Mouse (Mus musculus): ENCODE results near the gene Alpk1. TPM values are rescaled to one million over a fixed set of nuclear protein-coding genes. Genes with fewer than 3 reads are reported as not detected.

Gene Alpk1
- polyA plus RNA-seq, 1 experiment from 2014 or later: 0.87 TPM

- Histone ChIP-seq H3K4me3 (no peak overlapping the region), H3K27me3 (ENCODE audit: poor library complexity, severe bottlenecking) (peaks cover 60% of the 10 kb centered on the region), H3K4me1 (peaks cover 39% of the 10 kb centered on the region), H3K9me3 (no peaks in the 10 kb centered on the region), H3K27ac (0 out of 2 replicates have a peak overlapping the region, but pooled peaks have one; percentile 54), H3K36me3 (replicated peaks) (no peaks in the 10 kb centered on the region)
- WGBS: 65% methylated on average over 9 of the region's 9 CpGs
- no peak for DNase-seq (ENCODE audit: extremely low spot score, low spot score)
Measured at GRCm38 (mm10) chr3:127728046-127728445, 52.3 kb downstream of the Alpk1 start.

- H3K9me3 ChIP-seq: no peaks in the 10 kb centered on the region
- H3K36me3 ChIP-seq (replicated peaks): no peaks in the 10 kb centered on the region
- H3K4me3 ChIP-seq: no peak overlapping the region
- peak overlapping the region; percentile 37 for H3K27ac ChIP-seq
- 82% methylated on average over 4 of the region's 4 CpGs for WGBS
- DNase-seq (ENCODE audit: extremely low spot score, low spot score): no peak
- H3K4me1 ChIP-seq: peaks cover 66% of the 10 kb centered on the region
- H3K27me3 ChIP-seq (ENCODE audit: poor library complexity, severe bottlenecking): peaks cover 51% of the 10 kb centered on the region
Measured at GRCm38 (mm10) chr3:127720948-127721347, 59.4 kb downstream of the Alpk1 start.

- 69% methylated on average over 6 of the region's 6 CpGs for WGBS
- H3K36me3 ChIP-seq (replicated peaks): no peaks in the 10 kb centered on the region
- H3K27ac ChIP-seq: peak overlapping the region; percentile 77
- no peaks in the 10 kb centered on the region for H3K9me3 ChIP-seq
- peaks cover 64% of the 10 kb centered on the region for H3K4me1 ChIP-seq
- no peak overlapping the region for H3K4me3 ChIP-seq
- DNase-seq (ENCODE audit: extremely low spot score, low spot score): no peak
- peaks cover 47% of the 10 kb centered on the region for H3K27me3 ChIP-seq (ENCODE audit: poor library complexity, severe bottlenecking)
Measured at GRCm38 (mm10) chr3:127720050-127720449, 60.3 kb downstream of the Alpk1 start.

GRCm38 (mm10) chr3:127719601-127720000 lies 60.7 kb downstream of the Alpk1 start:
- peaks cover 48% of the 10 kb centered on the region for H3K27me3 ChIP-seq (ENCODE audit: poor library complexity, severe bottlenecking)
- H3K9me3 ChIP-seq: no peaks in the 10 kb centered on the region
- peaks cover 62% of the 10 kb centered on the region for H3K4me1 ChIP-seq
- H3K27ac ChIP-seq: peak overlapping the region; percentile 77
- 48% methylated on average over 5 of the region's 5 CpGs for WGBS
- H3K36me3 ChIP-seq (replicated peaks): no peaks in the 10 kb centered on the region
- H3K4me3 ChIP-seq: no peak overlapping the region
- no peak for DNase-seq (ENCODE audit: extremely low spot score, low spot score)

- DNase-seq (ENCODE audit: extremely low spot score, low spot score): no peak
- peak overlapping the region; percentile 78 for H3K27ac ChIP-seq
- 13% methylated on average over 2 of the region's 2 CpGs for WGBS
- H3K36me3 ChIP-seq (replicated peaks): no peaks in the 10 kb centered on the region
- no peak overlapping the region for H3K4me3 ChIP-seq
- peaks cover 66% of the 10 kb centered on the region for H3K27me3 ChIP-seq (ENCODE audit: poor library complexity, severe bottlenecking)
- no peaks in the 10 kb centered on the region for H3K9me3 ChIP-seq
- peaks cover 74% of the 10 kb centered on the region for H3K4me1 ChIP-seq
Measured at GRCm38 (mm10) chr3:127716759-127717158, 63.6 kb downstream of the Alpk1 start.

- Histone ChIP-seq H3K27me3 (ENCODE audit: poor library complexity, severe bottlenecking) (peaks cover 86% of the 10 kb centered on the region), H3K36me3 (replicated peaks) (no peaks in the 10 kb centered on the region), H3K4me3 (no peak overlapping the region), H3K27ac (peak overlapping the region; percentile 61; the same call in 1 of the 2 replicates), H3K4me1 (peaks cover 45% of the 10 kb centered on the region), H3K9me3 (no peaks in the 10 kb centered on the region)
- WGBS: 67% methylated on average over 9 of the region's 9 CpGs
- DNase-seq (ENCODE audit: extremely low spot score, low spot score): no peak
Measured at GRCm38 (mm10) chr3:127713112-127713511, 67.2 kb downstream of the Alpk1 start.

- Histone ChIP-seq H3K27me3 (ENCODE audit: poor library complexity, severe bottlenecking) (peaks cover 82% of the 10 kb centered on the region), H3K4me3 (no peak overlapping the region), H3K4me1 (peaks cover 43% of the 10 kb centered on the region), H3K36me3 (replicated peaks) (no peaks in the 10 kb centered on the region), H3K27ac (peak overlapping the region; percentile 3; the same call in 1 of the 2 replicates), H3K9me3 (no peaks in the 10 kb centered on the region)
- no peak for DNase-seq (ENCODE audit: extremely low spot score, low spot score)
- WGBS: 90% methylated on average over 3 of the region's 3 CpGs
Measured at GRCm38 (mm10) chr3:127711536-127711935, 68.8 kb downstream of the Alpk1 start.

GRCm38 (mm10) chr3:127707089-127707485 lies 73.2 kb downstream of the Alpk1 start:
- Histone ChIP-seq H3K4me1 (peaks cover 37% of the 10 kb centered on the region), H3K36me3 (replicated peaks) (no peaks in the 10 kb centered on the region), H3K4me3 (peak overlapping the region; percentile 34; the same call in 1 of the 2 replicates), H3K27me3 (ENCODE audit: poor library complexity, severe bottlenecking) (peaks cover 82% of the 10 kb centered on the region), H3K9me3 (no peaks in the 10 kb centered on the region), H3K27ac (peak overlapping the region; percentile 88)
- peak; percentile 29 for DNase-seq (ENCODE audit: extremely low spot score, low spot score)
- 66% methylated on average over 5 of the region's 5 CpGs for WGBS

- Histone ChIP-seq H3K9me3 (no peaks in the 10 kb centered on the region), H3K27ac (peak overlapping the region; percentile 88), H3K36me3 (replicated peaks) (no peaks in the 10 kb centered on the region), H3K4me3 (peak overlapping the region; percentile 34), H3K27me3 (ENCODE audit: poor library complexity, severe bottlenecking) (peaks cover 82% of the 10 kb centered on the region), H3K4me1 (peaks cover 37% of the 10 kb centered on the region)
- WGBS: 62% methylated on average over 8 of the region's 8 CpGs
- no peak for DNase-seq (ENCODE audit: extremely low spot score, low spot score)
Measured at GRCm38 (mm10) chr3:127706445-127707088, 73.8 kb downstream of the Alpk1 start.

GRCm38 (mm10) chr3:127705515-127706444 lies 74.5 kb downstream of the Alpk1 start:
- peak overlapping the region; percentile 88 for H3K27ac ChIP-seq
- peak; percentile 90 for DNase-seq (ENCODE audit: extremely low spot score, low spot score)
- H3K4me1 ChIP-seq: peaks cover 43% of the 10 kb centered on the region
- H3K36me3 ChIP-seq (replicated peaks): no peaks in the 10 kb centered on the region
- peaks cover 82% of the 10 kb centered on the region for H3K27me3 ChIP-seq (ENCODE audit: poor library complexity, severe bottlenecking)
- WGBS: 5% methylated on average over 30 of the region's 30 CpGs
- H3K9me3 ChIP-seq: no peaks in the 10 kb centered on the region
- peak overlapping the region; percentile 34 for H3K4me3 ChIP-seq

GRCm38 (mm10) chr3:127705139-127705514 lies 75.2 kb downstream of the Alpk1 start:
- Histone ChIP-seq H3K36me3 (replicated peaks) (no peaks in the 10 kb centered on the region), H3K27ac (peak overlapping the region; percentile 88), H3K27me3 (ENCODE audit: poor library complexity, severe bottlenecking) (peaks cover 82% of the 10 kb centered on the region), H3K4me3 (peak overlapping the region; percentile 34), H3K9me3 (no peaks in the 10 kb centered on the region), H3K4me1 (peaks cover 45% of the 10 kb centered on the region)
- DNase-seq (ENCODE audit: extremely low spot score, low spot score): no peak
- 65% methylated on average over 11 of the region's 11 CpGs for WGBS

GRCm38 (mm10) chr3:127701196-127701825 lies 79.0 kb downstream of the Alpk1 start:
- H3K36me3 ChIP-seq (replicated peaks): no peaks in the 10 kb centered on the region
- H3K4me3 ChIP-seq: no peak overlapping the region
- H3K4me1 ChIP-seq: peaks cover 51% of the 10 kb centered on the region
- no peak for DNase-seq (ENCODE audit: extremely low spot score, low spot score)
- peaks cover 90% of the 10 kb centered on the region for H3K27me3 ChIP-seq (ENCODE audit: poor library complexity, severe bottlenecking)
- H3K27ac ChIP-seq: peak overlapping the region; percentile 35; the same call in 1 of the 2 replicates
- no peaks in the 10 kb centered on the region for H3K9me3 ChIP-seq
- 76% methylated on average over 4 of the region's 4 CpGs for WGBS

Data from forebrain, embryonic 10.5 days (tissue).